Mouse (Mus musculus) hematopoietic multipotent progenitor cell, adult 10-12 weeks (in vitro differentiated cells): ENCODE results near the gene Myf6. TPM values are rescaled to one million over a fixed set of nuclear protein-coding genes. Genes with fewer than 3 reads are reported as not detected.

Experiments
- polyA plus RNA-seq: library from polyadenylated mRNA; stranded (reverse); fragments of >175 nt; gene quantifications from 2 replicates; pipeline ENCODE4 v1.2.3, GENCODE M21; 2012; ENCODE audit warnings: low replicate concordance

Gene Myf6
- polyA plus RNA-seq: not detected in 2 replicates

GRCm38 (mm10) chr10:107494568-107494967 is at the start of gene Myf6:
Gene Myf6, minus strand, starts transcription at chr10:107494737.

GRCm38 (mm10) chr10:107485870-107486269 is 8.7 kb downstream of the Myf6 start, which contains the start of gene Myf5:
Gene Myf5, minus strand, starts transcription at chr10:107486134.

Other genes starting within 250 kb of the Myf6 start
- not detected in 2 replicates for gene Lin7a, start 223.1 kb downstream of the Myf6 start, polyA plus RNA-seq
- not detected in 2 replicates for gene Myf5, start 8.6 kb downstream of the Myf6 start, polyA plus RNA-seq
- gene Ptprq, start 225.3 kb upstream of the Myf6 start, polyA plus RNA-seq: not detected in 2 replicates